Mouse (Mus musculus): ENCODE data around the gene Cul1. TPM values are rescaled to one million over a fixed set of nuclear protein-coding genes. Genes with fewer than 3 reads are reported as not detected.

The Cul1 gene
- total and polyA plus RNA-seq, 2 experiments from 2014 or later: 78.5 to 148 TPM

DNA sequence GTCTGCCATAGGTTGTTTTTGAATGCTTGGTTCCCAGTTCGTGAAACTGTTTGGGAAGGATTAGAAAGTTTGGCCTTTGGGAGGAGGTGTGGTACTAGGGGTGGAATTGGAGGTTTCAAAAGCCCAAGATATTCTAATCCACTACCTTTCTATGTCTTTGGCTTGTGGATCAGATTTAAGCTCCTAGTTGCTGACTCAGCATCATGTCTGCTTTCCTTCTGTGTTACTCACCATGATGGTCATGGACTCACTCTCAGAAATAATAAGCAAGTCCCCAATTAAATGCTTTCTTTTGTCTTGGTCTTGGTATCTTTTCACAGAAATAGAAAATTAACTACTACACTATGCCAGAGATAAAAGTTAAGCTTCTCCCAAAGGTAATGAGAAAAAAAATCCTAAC lies 5.5 kb upstream of the Cul1 start:
- TF ChIP-seq CTCF (IDR thresholded peaks at IDR 0.05; ENCODE audit: low read depth) (no peak), EP300 (IDR thresholded peaks at IDR 0.05; ENCODE audit: low read depth) (no peak)
- H3K4me1 ChIP-seq (ENCODE audit: control insufficient read depth, insufficient read depth): no peaks in the 10 kb centered on the region
- H3K27ac ChIP-seq (ENCODE audit: low read depth): no peak overlapping the region
- no peak for ATAC-seq (ENCODE audit: insufficient read depth, low read depth)
- DNase-seq (ENCODE audit: low spot score): no peak
- 88% methylated on average over 1 of the region's 1 CpGs for WGBS
- no peaks in the 10 kb centered on the region for H3K36me3 ChIP-seq (replicated peaks; ENCODE audit: control insufficient read depth, insufficient read depth, low read length)
- no peak overlapping the region for H3K4me2 ChIP-seq (ENCODE audit: low read depth, low read length)
- no peak overlapping the region for H3K4me3 ChIP-seq (ENCODE audit: low read depth, low read length)
- no peaks in the 10 kb centered on the region for H3K9me3 ChIP-seq (replicated peaks; ENCODE audit: control insufficient read depth, low read length)
- no peak overlapping the region for H3K9ac ChIP-seq (replicated peaks; ENCODE audit: low read depth, low read length)
- no peaks in the 10 kb centered on the region for H3K27me3 ChIP-seq (ENCODE audit: control insufficient read depth, insufficient read depth, low read length)

- ATAC-seq (ENCODE audit: insufficient read depth, low read depth) (peak; percentile 36), DNase-seq (ENCODE audit: low spot score) (peak; percentile 43)
- Histone ChIP-seq H3K4me1 (ENCODE audit: control insufficient read depth, insufficient read depth) (peaks cover 17% of the 10 kb centered on the region), H3K36me3 (replicated peaks; ENCODE audit: control insufficient read depth, insufficient read depth, low read length) (no peaks in the 10 kb centered on the region), H3K9ac (replicated peaks; ENCODE audit: low read depth, low read length) (peak overlapping the region; percentile 99), H3K4me3 (ENCODE audit: low read depth, low read length) (peak overlapping the region; percentile 92), H3K4me2 (ENCODE audit: low read depth, low read length) (peak overlapping the region; percentile 65), H3K9me3 (replicated peaks; ENCODE audit: control insufficient read depth, low read length) (no peaks in the 10 kb centered on the region), H3K27ac (ENCODE audit: low read depth) (peak overlapping the region; percentile 98), H3K27me3 (ENCODE audit: control insufficient read depth, insufficient read depth, low read length) (no peaks in the 10 kb centered on the region)
- under 1% methylated on average over 40 of the region's 42 CpGs for WGBS
- TF ChIP-seq EP300 (IDR thresholded peaks at IDR 0.05; ENCODE audit: low read depth): no peak
Observed at GRCm38 (mm10) chr6:47453522-47454130, 428 bp downstream of the Cul1 start.

- peak; percentile 91 for ATAC-seq (ENCODE audit: insufficient read depth, low read depth)
- H3K9me3 ChIP-seq (replicated peaks; ENCODE audit: control insufficient read depth, low read length): no peaks in the 10 kb centered on the region
- DNase-seq (ENCODE audit: low spot score): peak; percentile 81
- TF ChIP-seq EP300 (IDR thresholded peaks at IDR 0.05; ENCODE audit: low read depth): no peak
- TF ChIP-seq CTCF (IDR thresholded peaks at IDR 0.05; ENCODE audit: low read depth): no peak
- H3K27me3 ChIP-seq (ENCODE audit: control insufficient read depth, insufficient read depth, low read length): no peaks in the 10 kb centered on the region
- WGBS: under 1% methylated on average over 27 of the region's 72 CpGs
- peak overlapping the region; percentile 65 for H3K4me2 ChIP-seq (ENCODE audit: low read depth, low read length)
- peak overlapping the region; percentile 92 for H3K4me3 ChIP-seq (ENCODE audit: low read depth, low read length)
- H3K9ac ChIP-seq (replicated peaks; ENCODE audit: low read depth, low read length): peak overlapping the region; percentile 99
- H3K36me3 ChIP-seq (replicated peaks; ENCODE audit: control insufficient read depth, insufficient read depth, low read length): no peaks in the 10 kb centered on the region
- peaks cover 17% of the 10 kb centered on the region for H3K4me1 ChIP-seq (ENCODE audit: control insufficient read depth, insufficient read depth)
- peak overlapping the region; percentile 98 for H3K27ac ChIP-seq (ENCODE audit: low read depth)
Observed at GRCm38 (mm10) chr6:47454131-47454574, 955 bp downstream of the Cul1 start.

DNA sequence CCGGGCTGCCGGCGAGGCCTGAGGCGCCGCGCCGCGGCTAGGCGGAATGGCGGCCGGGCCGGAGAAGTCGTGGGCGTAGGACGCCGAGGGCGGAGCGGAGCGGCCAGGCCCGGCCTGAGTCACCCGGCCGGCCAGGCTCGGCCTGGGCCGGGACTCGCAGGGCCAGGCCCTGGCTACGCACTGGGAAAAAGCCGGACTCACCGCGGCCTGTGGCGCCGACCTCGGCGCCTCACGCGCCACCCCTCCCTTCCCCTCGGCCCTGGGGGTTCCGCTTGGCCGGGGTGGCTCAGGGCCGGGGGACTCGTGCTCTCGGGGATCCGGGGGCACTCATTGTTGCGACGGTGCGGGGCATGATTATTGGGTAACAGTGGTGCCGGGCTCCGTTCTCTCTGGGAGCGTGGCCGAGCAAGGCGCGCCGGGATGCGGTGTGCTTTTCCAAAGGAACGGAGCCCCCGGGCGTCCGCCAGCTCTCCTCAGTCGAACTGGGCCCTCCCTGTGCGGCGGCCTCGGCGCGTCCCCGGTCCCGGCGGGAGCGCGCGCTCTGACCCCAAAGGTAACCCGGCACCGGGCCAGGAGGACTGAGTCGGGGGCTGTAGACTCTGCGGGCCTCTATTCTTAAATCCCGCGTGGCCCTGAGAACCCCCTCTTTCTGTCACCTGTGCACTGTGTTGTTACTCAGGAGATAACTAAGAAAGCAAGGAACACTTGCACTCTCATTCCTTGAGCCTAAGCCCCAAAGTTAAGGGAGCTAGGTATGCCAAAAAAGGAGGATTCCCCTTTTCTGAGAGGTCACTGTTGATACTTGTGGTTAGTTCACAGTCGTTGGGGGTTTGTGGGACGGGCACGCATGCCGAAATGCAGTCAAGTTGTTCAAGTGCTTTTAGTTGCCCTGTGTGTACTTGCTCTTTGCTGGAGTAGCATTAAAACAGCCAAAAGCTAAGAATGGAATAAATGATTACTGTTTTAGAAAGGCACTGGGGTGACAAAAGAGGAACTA lies 1.7 kb downstream of the Cul1 start:
- peak overlapping the region; percentile 65 for H3K4me2 ChIP-seq (ENCODE audit: low read depth, low read length)
- peak overlapping the region; percentile 92 for H3K4me3 ChIP-seq (ENCODE audit: low read depth, low read length)
- H3K27me3 ChIP-seq (ENCODE audit: control insufficient read depth, insufficient read depth, low read length): no peaks in the 10 kb centered on the region
- no peaks in the 10 kb centered on the region for H3K36me3 ChIP-seq (replicated peaks; ENCODE audit: control insufficient read depth, insufficient read depth, low read length)
- ATAC-seq (ENCODE audit: insufficient read depth, low read depth): peak; percentile 76
- no peaks in the 10 kb centered on the region for H3K9me3 ChIP-seq (replicated peaks; ENCODE audit: control insufficient read depth, low read length)
- under 1% methylated on average over 74 of the region's 79 CpGs for WGBS
- peak; percentile 56 for DNase-seq (ENCODE audit: low spot score)
- H3K4me1 ChIP-seq (ENCODE audit: control insufficient read depth, insufficient read depth): peaks cover 17% of the 10 kb centered on the region
- TF ChIP-seq CTCF (IDR thresholded peaks at IDR 0.05; ENCODE audit: low read depth) (no peak), EP300 (IDR thresholded peaks at IDR 0.05; ENCODE audit: low read depth) (no peak)
- H3K27ac ChIP-seq (ENCODE audit: low read depth): peak overlapping the region; percentile 98
- H3K9ac ChIP-seq (replicated peaks; ENCODE audit: low read depth, low read length): peak overlapping the region; percentile 99

DNA sequence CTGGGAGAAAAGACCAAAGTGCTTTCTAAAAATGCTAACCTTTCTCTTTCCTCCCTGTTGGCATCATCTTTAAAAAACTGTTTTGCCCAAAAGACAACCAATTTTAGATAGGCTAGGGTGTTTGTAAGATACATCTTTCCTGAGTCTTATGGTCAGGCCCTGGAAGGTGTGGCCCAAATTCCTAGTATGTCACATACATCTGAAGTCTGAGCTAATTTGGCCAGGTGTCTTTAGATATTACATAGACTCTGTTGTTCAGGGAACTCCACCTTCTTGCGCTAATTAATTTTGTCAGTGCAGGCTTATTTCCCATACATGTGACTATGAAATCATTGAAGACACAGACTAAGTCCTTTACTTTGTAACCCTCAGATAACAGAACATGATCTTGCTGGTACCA lies 2.6 kb downstream of the Cul1 start:
- Histone ChIP-seq H3K4me2 (ENCODE audit: low read depth, low read length) (peak overlapping the region; percentile 65), H3K9ac (replicated peaks; ENCODE audit: low read depth, low read length) (peak overlapping the region; percentile 99; the same call in 1 of the 2 replicates), H3K36me3 (replicated peaks; ENCODE audit: control insufficient read depth, insufficient read depth, low read length) (no peaks in the 10 kb centered on the region), H3K9me3 (replicated peaks; ENCODE audit: control insufficient read depth, low read length) (no peaks in the 10 kb centered on the region), H3K27ac (ENCODE audit: low read depth) (no peak overlapping the region), H3K27me3 (ENCODE audit: control insufficient read depth, insufficient read depth, low read length) (no peaks in the 10 kb centered on the region), H3K4me1 (ENCODE audit: control insufficient read depth, insufficient read depth) (peaks cover 17% of the 10 kb centered on the region), H3K4me3 (ENCODE audit: low read depth, low read length) (peak overlapping the region; percentile 92)
- DNase-seq (ENCODE audit: low spot score) (no peak), ATAC-seq (ENCODE audit: insufficient read depth, low read depth) (no peak)
- TF ChIP-seq CTCF (IDR thresholded peaks at IDR 0.05; ENCODE audit: low read depth): no peak
- TF ChIP-seq EP300 (IDR thresholded peaks at IDR 0.05; ENCODE audit: low read depth): no peak
- WGBS: 87% methylated on average over 1 of the region's 1 CpGs
